Mouse (Mus musculus): ENCODE measurements around the gene Sar1b. TPM values are rescaled to one million over a fixed set of nuclear protein-coding genes. Genes with fewer than 3 reads are reported as not detected.

Sar1b gene
- polyA plus RNA-seq, 1 experiment from 2014 or later: 128 TPM

DNA sequence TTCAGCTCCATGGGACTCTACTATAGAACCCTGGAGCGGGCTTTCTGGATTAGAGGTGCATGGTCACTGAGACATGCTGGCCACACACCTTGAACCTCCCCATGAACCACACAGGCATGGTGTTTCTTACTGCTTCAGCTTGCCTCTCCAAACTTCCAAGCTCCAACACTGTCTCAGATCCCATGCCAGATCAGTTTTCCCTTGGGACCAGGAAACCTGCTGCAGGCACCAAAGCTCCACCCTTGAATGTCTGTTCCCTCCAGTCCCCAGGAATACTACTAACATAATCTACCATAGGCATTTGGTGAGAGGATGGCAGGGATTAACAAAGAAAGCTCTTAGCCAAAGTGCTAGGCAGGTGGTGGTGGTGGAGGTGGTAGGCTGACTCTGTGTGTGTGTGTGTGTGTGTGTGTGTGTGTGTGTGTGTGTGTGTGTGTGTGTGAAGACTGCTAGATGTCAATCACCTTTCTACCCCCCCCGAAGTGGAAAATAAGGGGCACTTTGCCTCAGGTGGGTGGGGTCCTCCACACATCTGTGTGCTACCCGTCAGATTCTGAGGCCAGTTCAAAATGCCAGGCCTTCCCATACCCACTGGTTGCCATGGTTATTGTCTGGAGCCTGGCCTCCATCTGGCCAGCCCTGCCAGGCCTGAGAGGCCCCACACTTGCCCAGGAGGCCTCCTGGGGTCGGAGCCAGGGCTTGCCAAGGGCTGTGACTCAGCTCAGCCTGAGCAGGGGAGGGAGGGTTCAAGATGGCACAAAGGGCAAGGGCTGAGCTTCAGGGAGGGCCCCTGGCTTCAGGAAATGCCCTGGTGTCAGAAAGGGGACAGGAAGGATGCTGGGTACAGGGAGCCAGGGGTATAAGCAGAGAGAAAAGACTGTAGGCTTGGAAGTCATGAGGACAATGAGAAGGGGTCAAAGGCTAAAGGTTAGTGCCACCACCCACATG lies 68.7 kb downstream of the Sar1b start:
- no peaks in the 10 kb centered on the region for H3K27me3 ChIP-seq (ENCODE audit: control insufficient read depth, insufficient read depth, low read length)
- no peak overlapping the region for H3K27ac ChIP-seq (ENCODE audit: low read depth, low read length)
- peaks cover 3% of the 10 kb centered on the region; the same call in 1 of the 2 replicates for H3K4me1 ChIP-seq (ENCODE audit: control insufficient read depth, insufficient read depth, low read length)
- no peak for ATAC-seq (ENCODE audit: low FRiP score)
- H3K36me3 ChIP-seq (ENCODE audit: control insufficient read depth, insufficient read depth, low read length): no peaks in the 10 kb centered on the region
- no peak overlapping the region for H3K4me3 ChIP-seq (ENCODE audit: low read depth, low read length)
- H3K9me3 ChIP-seq (ENCODE audit: control insufficient read depth, low read length): no peaks in the 10 kb centered on the region
- 69% methylated on average over 4 of the region's 4 CpGs for WGBS
- no peak overlapping the region for H3K9ac ChIP-seq (ENCODE audit: low read length)
- no peak overlapping the region for H3K4me2 ChIP-seq
- DNase-seq (ENCODE audit: low spot score, missing footprints): no peak

DNA sequence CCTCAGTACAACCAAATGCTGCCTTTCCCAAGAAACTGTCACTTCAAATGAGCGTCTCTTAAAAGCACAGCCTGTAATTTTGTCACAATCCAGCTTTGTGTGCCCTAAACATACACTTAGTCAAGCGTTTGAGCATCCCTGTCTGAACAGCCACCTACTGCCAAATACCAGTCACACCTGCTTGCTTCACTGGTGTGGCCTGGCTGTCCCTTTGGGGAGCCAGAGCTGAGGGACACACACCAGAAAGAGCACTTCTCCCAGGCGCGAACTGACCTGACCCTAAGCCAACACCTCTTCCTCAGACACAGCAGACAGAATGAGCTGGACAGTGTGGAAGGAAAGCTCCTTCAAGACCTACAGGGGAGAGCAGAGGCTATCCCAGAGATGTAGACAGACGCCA lies 69.5 kb downstream of the Sar1b start:
- Histone ChIP-seq H3K4me1 (ENCODE audit: control insufficient read depth, insufficient read depth, low read length) (peaks cover 3% of the 10 kb centered on the region; the same call in 1 of the 2 replicates), H3K9me3 (ENCODE audit: control insufficient read depth, low read length) (no peaks in the 10 kb centered on the region), H3K27me3 (ENCODE audit: control insufficient read depth, insufficient read depth, low read length) (no peaks in the 10 kb centered on the region), H3K9ac (ENCODE audit: low read length) (no peak overlapping the region), H3K4me2 (no peak overlapping the region), H3K4me3 (ENCODE audit: low read depth, low read length) (no peak overlapping the region), H3K36me3 (ENCODE audit: control insufficient read depth, insufficient read depth, low read length) (no peaks in the 10 kb centered on the region), H3K27ac (ENCODE audit: low read depth, low read length) (no peak overlapping the region)
- no peak for DNase-seq (ENCODE audit: low spot score, missing footprints)
- WGBS: 79% methylated on average over 5 of the region's 5 CpGs
- no peak for ATAC-seq (ENCODE audit: low FRiP score)

DNA sequence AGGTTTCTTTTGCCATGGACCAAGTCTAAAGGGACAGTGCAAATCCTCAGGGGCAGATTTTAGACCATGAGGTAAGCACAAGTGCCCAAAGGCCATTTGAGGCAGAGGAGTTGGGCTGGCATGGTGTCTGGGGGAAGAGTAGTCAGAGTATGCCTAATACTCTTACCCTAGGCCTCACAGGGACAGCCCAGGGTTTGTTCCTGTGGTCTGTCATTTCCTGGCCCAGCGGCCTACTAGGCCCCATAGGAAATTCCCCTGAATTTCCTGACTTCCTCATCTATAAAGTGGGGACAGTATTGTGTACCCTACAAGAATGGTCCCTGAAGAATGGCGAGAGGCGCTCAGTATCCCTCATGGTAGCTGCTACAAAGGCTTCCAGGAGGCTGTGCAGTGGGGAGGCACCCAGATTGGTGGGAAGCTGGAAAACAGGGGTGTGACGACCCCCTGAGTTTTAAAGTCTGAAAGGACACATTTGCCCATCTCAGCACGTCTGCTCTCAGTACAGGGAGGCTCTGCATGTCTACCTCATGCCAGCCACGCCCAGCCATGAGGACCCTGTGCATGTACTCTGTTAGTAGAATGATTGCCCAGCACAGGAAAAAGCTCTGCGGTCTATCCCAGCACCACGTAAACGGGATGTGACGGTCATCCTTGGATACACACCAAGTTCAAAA lies 70.0 kb downstream of the Sar1b start:
- Histone ChIP-seq H3K36me3 (ENCODE audit: control insufficient read depth, insufficient read depth, low read length) (no peaks in the 10 kb centered on the region), H3K9me3 (ENCODE audit: control insufficient read depth, low read length) (no peaks in the 10 kb centered on the region)
- 84% methylated on average over 10 of the region's 10 CpGs for WGBS

DNA sequence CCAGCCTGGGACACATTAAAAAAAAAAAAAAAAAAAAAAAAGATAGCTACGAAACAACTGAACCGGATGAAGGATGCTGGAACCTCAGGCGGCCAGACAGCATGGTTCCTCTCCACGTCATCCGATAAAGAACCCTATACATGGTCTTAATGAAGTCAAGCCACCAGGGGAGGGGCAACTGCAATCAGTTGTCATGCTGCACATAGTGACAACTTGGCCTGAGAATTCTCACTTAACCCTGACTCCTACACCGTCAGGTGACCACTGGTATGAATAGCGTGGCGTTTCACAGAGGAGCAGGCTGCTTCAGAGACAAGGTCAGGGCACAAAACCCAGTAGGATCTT lies 70.6 kb downstream of the Sar1b start:
- H3K27ac ChIP-seq (ENCODE audit: low read depth, low read length): no peak overlapping the region
- H3K4me3 ChIP-seq (ENCODE audit: low read depth, low read length): no peak overlapping the region
- 91% methylated on average over 8 of the region's 8 CpGs for WGBS
- H3K36me3 ChIP-seq (ENCODE audit: control insufficient read depth, insufficient read depth, low read length): no peaks in the 10 kb centered on the region
- ATAC-seq (ENCODE audit: low FRiP score) (no peak), DNase-seq (ENCODE audit: low spot score, missing footprints) (no peak)
- H3K4me1 ChIP-seq (ENCODE audit: control insufficient read depth, insufficient read depth, low read length): peaks cover 3% of the 10 kb centered on the region; the same call in 1 of the 2 replicates
- H3K4me2 ChIP-seq: no peak overlapping the region
- no peaks in the 10 kb centered on the region for H3K27me3 ChIP-seq (ENCODE audit: control insufficient read depth, insufficient read depth, low read length)
- H3K9me3 ChIP-seq (ENCODE audit: control insufficient read depth, low read length): no peaks in the 10 kb centered on the region
- H3K9ac ChIP-seq (ENCODE audit: low read length): no peak overlapping the region

More for the DNA sequence above, 70.0 kb downstream of the Sar1b start:
- Histone ChIP-seq H3K4me2 (no peak overlapping the region), H3K4me1 (ENCODE audit: control insufficient read depth, insufficient read depth, low read length) (peaks cover 3% of the 10 kb centered on the region; the same call in 1 of the 2 replicates), H3K4me3 (ENCODE audit: low read depth, low read length) (no peak overlapping the region), H3K27me3 (ENCODE audit: control insufficient read depth, insufficient read depth, low read length) (no peaks in the 10 kb centered on the region), H3K9ac (ENCODE audit: low read length) (no peak overlapping the region), H3K27ac (ENCODE audit: low read depth, low read length) (no peak overlapping the region)
- ATAC-seq (ENCODE audit: low FRiP score) (no peak), DNase-seq (ENCODE audit: low spot score, missing footprints) (no peak)

DNA sequence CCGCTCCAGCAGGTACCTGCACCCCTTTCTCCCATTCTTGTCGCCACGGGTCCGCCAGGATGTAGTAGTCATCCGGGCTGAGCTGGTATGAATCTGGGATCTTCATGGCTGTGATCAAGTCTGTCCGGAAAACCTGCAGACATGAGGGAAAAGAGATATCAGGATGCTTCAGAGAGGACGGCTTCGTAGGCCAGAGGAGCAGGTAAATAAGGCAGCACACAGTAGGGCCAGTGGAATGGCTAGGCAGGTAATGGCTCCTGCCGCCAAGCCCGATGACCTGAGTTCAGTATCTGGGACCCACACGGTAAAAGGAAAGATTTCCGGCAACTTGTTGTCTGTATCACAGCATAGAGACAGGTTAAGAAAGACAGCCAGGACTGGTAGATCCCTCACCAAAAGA lies 72.1 kb downstream of the Sar1b start:
- DNase-seq (ENCODE audit: low spot score, missing footprints): no peak
- no peak overlapping the region for H3K27ac ChIP-seq (ENCODE audit: low read depth, low read length)
- no peak overlapping the region for H3K4me2 ChIP-seq
- H3K9me3 ChIP-seq (ENCODE audit: control insufficient read depth, low read length): no peaks in the 10 kb centered on the region
- no peaks in the 10 kb centered on the region for H3K36me3 ChIP-seq (ENCODE audit: control insufficient read depth, insufficient read depth, low read length)
- H3K27me3 ChIP-seq (ENCODE audit: control insufficient read depth, insufficient read depth, low read length): no peaks in the 10 kb centered on the region
- 94% methylated on average over 12 of the region's 12 CpGs for WGBS
- H3K4me1 ChIP-seq (ENCODE audit: control insufficient read depth, insufficient read depth, low read length): peaks cover 3% of the 10 kb centered on the region; the same call in 1 of the 2 replicates
- H3K9ac ChIP-seq (ENCODE audit: low read length): no peak overlapping the region
- ATAC-seq (ENCODE audit: low FRiP score): no peak
- H3K4me3 ChIP-seq (ENCODE audit: low read depth, low read length): no peak overlapping the region

DNA sequence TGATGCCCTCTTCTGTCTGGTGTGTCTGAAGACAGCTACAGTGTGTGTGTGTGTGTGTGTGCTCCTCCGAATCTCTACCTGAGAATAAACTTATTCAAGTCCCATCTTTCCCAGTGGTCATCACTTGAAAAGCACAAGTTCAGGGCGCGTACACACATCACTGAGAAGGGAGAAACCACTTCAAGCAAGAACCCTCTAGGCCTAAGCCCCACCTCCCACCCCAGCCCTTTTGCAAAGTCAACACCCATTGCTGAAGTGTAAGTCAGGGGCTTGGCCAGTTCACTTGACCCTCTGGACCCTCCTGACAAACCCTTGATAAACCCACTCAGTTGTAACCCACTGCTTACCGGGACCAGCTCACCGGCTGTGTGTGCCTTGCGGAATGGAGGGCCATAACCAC lies 73.0 kb downstream of the Sar1b start:
- WGBS: 90% methylated on average over 6 of the region's 6 CpGs
- Histone ChIP-seq H3K4me1 (ENCODE audit: control insufficient read depth, insufficient read depth, low read length) (peaks cover 3% of the 10 kb centered on the region; the same call in 1 of the 2 replicates), H3K36me3 (ENCODE audit: control insufficient read depth, insufficient read depth, low read length) (no peaks in the 10 kb centered on the region), H3K27me3 (ENCODE audit: control insufficient read depth, insufficient read depth, low read length) (no peaks in the 10 kb centered on the region), H3K4me2 (no peak overlapping the region), H3K9ac (ENCODE audit: low read length) (no peak overlapping the region), H3K4me3 (ENCODE audit: low read depth, low read length) (no peak overlapping the region), H3K27ac (ENCODE audit: low read depth, low read length) (no peak overlapping the region), H3K9me3 (ENCODE audit: control insufficient read depth, low read length) (no peaks in the 10 kb centered on the region)
- ATAC-seq (ENCODE audit: low FRiP score): no peak
- no peak for DNase-seq (ENCODE audit: low spot score, missing footprints)

DNA sequence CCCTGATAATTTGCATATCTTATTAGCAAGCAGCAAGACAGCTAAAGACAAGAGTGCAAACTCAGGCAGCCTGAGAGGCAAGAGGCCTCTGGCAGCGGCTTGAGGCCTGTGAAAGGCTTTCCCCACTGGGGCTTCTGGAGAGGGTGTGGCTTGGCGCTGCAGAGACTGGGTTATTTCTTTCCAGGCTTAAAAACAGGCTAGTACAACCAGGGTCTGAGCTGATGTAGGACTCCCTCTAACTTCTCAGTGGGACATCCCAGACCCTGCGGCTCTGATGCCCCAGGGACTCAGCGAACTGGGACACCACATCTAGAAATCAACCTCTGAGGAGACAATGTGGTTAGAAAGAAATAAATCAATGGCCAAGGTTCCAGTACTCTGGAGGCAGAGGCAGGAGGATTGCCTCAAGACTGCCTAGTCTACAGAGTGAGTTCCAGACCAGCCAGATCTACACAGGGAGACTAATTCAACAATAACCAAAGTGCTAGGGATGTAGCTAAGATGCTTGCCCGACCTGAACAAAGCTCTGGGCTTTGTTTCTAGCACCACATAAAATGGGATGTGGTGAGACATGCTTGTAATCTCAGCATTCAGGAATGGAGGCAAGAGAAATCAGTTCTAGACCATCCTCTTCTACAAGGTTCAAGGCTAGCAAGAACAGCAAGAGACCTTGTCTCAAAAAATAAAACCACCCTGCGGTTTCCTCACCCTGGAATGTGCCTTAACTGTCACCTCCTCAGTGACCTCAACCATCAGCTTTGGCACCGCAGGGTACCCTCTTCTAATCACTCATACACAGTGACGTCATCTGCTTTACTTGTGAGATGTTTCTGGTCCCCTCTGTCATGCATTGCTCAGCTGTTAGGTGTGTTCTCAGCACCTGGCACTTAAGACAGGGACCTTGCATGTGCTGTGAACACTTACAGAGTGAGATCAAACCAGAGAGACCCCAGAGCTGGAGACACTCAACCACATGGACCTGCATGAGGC lies 74.0 kb downstream of the Sar1b start:
- DNase-seq (ENCODE audit: low spot score, missing footprints) (no peak), ATAC-seq (ENCODE audit: low FRiP score) (no peak)
- H3K9me3 ChIP-seq (ENCODE audit: control insufficient read depth, low read length): no peaks in the 10 kb centered on the region
- no peak overlapping the region for H3K4me3 ChIP-seq (ENCODE audit: low read depth, low read length)
- no peaks in the 10 kb centered on the region for H3K36me3 ChIP-seq (ENCODE audit: control insufficient read depth, insufficient read depth, low read length)
- no peak overlapping the region for H3K27ac ChIP-seq (ENCODE audit: low read depth, low read length)
- H3K4me1 ChIP-seq (ENCODE audit: control insufficient read depth, insufficient read depth, low read length): peaks cover 1% of the 10 kb centered on the region; the same call in 1 of the 2 replicates
- WGBS: 75% methylated on average over 8 of the region's 8 CpGs
- H3K9ac ChIP-seq (ENCODE audit: low read length): no peak overlapping the region
- no peak overlapping the region for H3K4me2 ChIP-seq
- H3K27me3 ChIP-seq (ENCODE audit: control insufficient read depth, insufficient read depth, low read length): no peaks in the 10 kb centered on the region

DNA sequence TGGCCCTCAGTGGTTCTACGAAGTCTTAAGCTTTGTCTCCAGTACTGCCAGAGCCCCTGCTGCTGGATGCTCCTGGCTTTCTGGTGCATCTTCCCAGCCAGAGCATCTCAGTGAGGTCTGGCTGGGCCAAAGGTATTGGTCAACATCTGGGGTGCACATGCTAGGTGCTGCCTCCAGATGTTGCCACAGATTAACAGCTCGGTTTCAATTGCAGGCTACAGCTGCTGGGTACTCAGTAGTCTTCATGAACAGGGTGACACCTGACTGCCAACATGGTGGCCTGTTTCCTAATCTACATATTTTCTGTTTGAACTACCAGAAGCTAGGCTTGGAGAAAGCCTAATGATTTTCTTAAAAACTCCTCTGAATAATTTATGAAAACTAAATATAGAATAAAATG lies 75.6 kb downstream of the Sar1b start:
- WGBS: 75% methylated on average over 2 of the region's 2 CpGs
- H3K27me3 ChIP-seq (ENCODE audit: control insufficient read depth, insufficient read depth, low read length): no peaks in the 10 kb centered on the region
- no peak for ATAC-seq (ENCODE audit: low FRiP score)

More for the DNA sequence above, 75.6 kb downstream of the Sar1b start:
- no peak overlapping the region for H3K4me2 ChIP-seq
- H3K36me3 ChIP-seq (ENCODE audit: control insufficient read depth, insufficient read depth, low read length): no peaks in the 10 kb centered on the region
- H3K27ac ChIP-seq (ENCODE audit: low read depth, low read length): no peak overlapping the region
- H3K4me1 ChIP-seq (ENCODE audit: control insufficient read depth, insufficient read depth, low read length): no peaks in the 10 kb centered on the region
- no peak overlapping the region for H3K4me3 ChIP-seq (ENCODE audit: low read depth, low read length)
- no peak overlapping the region for H3K9ac ChIP-seq (ENCODE audit: low read length)
- DNase-seq (ENCODE audit: low spot score, missing footprints): no peak
- H3K9me3 ChIP-seq (ENCODE audit: control insufficient read depth, low read length): no peaks in the 10 kb centered on the region

Measured in midbrain, embryonic 11.5 days (tissue).